Mouse (Mus musculus): ENCODE results near the gene Ceacam18. TPM values are rescaled to one million over a fixed set of nuclear protein-coding genes. Genes with fewer than 3 reads are reported as not detected.

Ceacam18 gene
- polyA plus RNA-seq, 1 experiment from 2014 or later, result not detected

Other genes starting within 250 kb of the Ceacam18 start
- gene Siglecg, start 226.5 kb upstream of the Ceacam18 start, polyA plus RNA-seq (2015; fragmentation: Nextera tagmentation; extraction: Ambion mirVana), result not detected in 2 replicates
- not detected in 2 replicates for gene Lim2, start 207.0 kb upstream of the Ceacam18 start, polyA plus RNA-seq (2015; fragmentation: Nextera tagmentation; extraction: Ambion mirVana)
- gene Nkg7, start 197.6 kb upstream of the Ceacam18 start, polyA plus RNA-seq (2015; fragmentation: Nextera tagmentation; extraction: Ambion mirVana), result not detected in 2 replicates
- gene Cldnd2, start 193.9 kb upstream of the Ceacam18 start, polyA plus RNA-seq (2015; fragmentation: Nextera tagmentation; extraction: Ambion mirVana), result not detected in 2 replicates
- 152 and 167 TPM in 2 replicates for gene Etfb, start 190.6 kb upstream of the Ceacam18 start, polyA plus RNA-seq (2015; fragmentation: Nextera tagmentation; extraction: Ambion mirVana)
- gene Gm45233, start 190.6 kb upstream of the Ceacam18 start, polyA plus RNA-seq (2015; fragmentation: Nextera tagmentation; extraction: Ambion mirVana), result 0.26 and 0.47 TPM in 2 replicates
- 4.2 and 4.9 TPM in 2 replicates for gene Vsig10l, start 171.6 kb upstream of the Ceacam18 start, polyA plus RNA-seq (2015; fragmentation: Nextera tagmentation; extraction: Ambion mirVana)
- 3.7 and 4.9 TPM in 2 replicates for gene Iglon5, start 144.6 kb upstream of the Ceacam18 start, polyA plus RNA-seq (2015; fragmentation: Nextera tagmentation; extraction: Ambion mirVana)
- not detected in 2 replicates for gene 4931406B18Rik, start 128.8 kb upstream of the Ceacam18 start, polyA plus RNA-seq (2015; fragmentation: Nextera tagmentation; extraction: Ambion mirVana)
- gene Cd33, start 90.3 kb upstream of the Ceacam18 start, polyA plus RNA-seq (2015; fragmentation: Nextera tagmentation; extraction: Ambion mirVana), result 0.57 and 1.5 TPM in 2 replicates
- 8.8 and 9.4 TPM in 2 replicates for gene Zfp658, start 72.5 kb upstream of the Ceacam18 start, polyA plus RNA-seq (2015; fragmentation: Nextera tagmentation; extraction: Ambion mirVana)
- 13.2 and 16.0 TPM in 2 replicates for gene Zfp719, start 55.1 kb upstream of the Ceacam18 start, polyA plus RNA-seq (2015; fragmentation: Nextera tagmentation; extraction: Ambion mirVana)
- gene Zfp819, start 27.5 kb upstream of the Ceacam18 start, polyA plus RNA-seq (2015; fragmentation: Nextera tagmentation; extraction: Ambion mirVana), result 0.37 and 0.67 TPM in 2 replicates
- 0.17 and 0.28 TPM in 2 replicates for gene Siglece, start 25.5 kb downstream of the Ceacam18 start, polyA plus RNA-seq (2015; fragmentation: Nextera tagmentation; extraction: Ambion mirVana)
- gene Ctu1, start 37.3 kb downstream of the Ceacam18 start, polyA plus RNA-seq (2015; fragmentation: Nextera tagmentation; extraction: Ambion mirVana), result 20.2 and 23.1 TPM in 2 replicates
- gene Klk14, start 55.7 kb downstream of the Ceacam18 start, polyA plus RNA-seq (2015; fragmentation: Nextera tagmentation; extraction: Ambion mirVana), result not detected in 2 replicates
- gene Klk13, start 77.9 kb downstream of the Ceacam18 start, polyA plus RNA-seq (2015; fragmentation: Nextera tagmentation; extraction: Ambion mirVana), result not detected in 2 replicates
- not detected in 2 replicates for gene Klk12, start 134.2 kb downstream of the Ceacam18 start, polyA plus RNA-seq (2015; fragmentation: Nextera tagmentation; extraction: Ambion mirVana)
- gene Klk11, start 139.9 kb downstream of the Ceacam18 start, polyA plus RNA-seq (2015; fragmentation: Nextera tagmentation; extraction: Ambion mirVana), result not detected in 2 replicates
- gene Klk10, start 146.3 kb downstream of the Ceacam18 start, polyA plus RNA-seq (2015; fragmentation: Nextera tagmentation; extraction: Ambion mirVana), result not detected in 2 replicates
- not detected in 2 replicates for gene Klk9, start 157.2 kb downstream of the Ceacam18 start, polyA plus RNA-seq (2015; fragmentation: Nextera tagmentation; extraction: Ambion mirVana)
- gene Klk8, start 162.9 kb downstream of the Ceacam18 start, polyA plus RNA-seq (2015; fragmentation: Nextera tagmentation; extraction: Ambion mirVana), result 4.8 and 5.5 TPM in 2 replicates
- not detected in 2 replicates for gene Klk7, start 176.6 kb downstream of the Ceacam18 start, polyA plus RNA-seq (2015; fragmentation: Nextera tagmentation; extraction: Ambion mirVana)
- gene Klk6, start 189.8 kb downstream of the Ceacam18 start, polyA plus RNA-seq (2015; fragmentation: Nextera tagmentation; extraction: Ambion mirVana), result not detected in 2 replicates
- not detected in 2 replicates for gene Klk5, start 207.3 kb downstream of the Ceacam18 start, polyA plus RNA-seq (2015; fragmentation: Nextera tagmentation; extraction: Ambion mirVana)
- 0.14 TPM in 1 of 2 replicates, not detected in the other for gene Klk4, start 246.5 kb downstream of the Ceacam18 start, polyA plus RNA-seq (2015; fragmentation: Nextera tagmentation; extraction: Ambion mirVana)

All from forebrain, embryonic 13.5 days (tissue).